Comparison of ENCODE assay signal across 18 mouse cellular contexts in the genomic region with DNA sequence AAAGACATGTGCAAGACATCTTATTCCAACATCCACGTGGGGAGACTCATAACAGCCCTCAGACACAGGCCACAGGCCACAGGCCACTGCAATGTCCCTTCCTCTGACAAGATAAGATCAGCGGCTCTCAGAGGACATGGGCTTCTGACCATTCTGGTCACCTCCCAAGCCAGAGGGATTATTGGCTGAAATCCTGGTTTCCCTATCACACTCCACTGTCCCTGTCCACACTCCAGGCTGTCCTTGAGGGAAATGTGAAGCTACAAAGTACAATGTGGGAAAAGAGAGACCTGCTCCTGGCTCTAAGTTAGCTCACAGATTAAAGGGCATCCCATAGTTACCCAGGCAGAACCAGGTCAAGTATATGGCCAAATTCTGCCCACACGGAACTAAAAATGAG.
A peak's percentile ranks its signal among the peaks of the same experiment; 100 is the strongest.
DNase-seq lines count a peak whose midpoint lies in the region; TF ChIP-seq lines count a peak whose summit lies in the region.
"Had no signal": no experiment of that assay in that cellular context is flagged by ENCODE, and none has a peak within 500 bp of the region (broad histone marks: within the 10 kb centered on the region; RNA-seq: fewer than 3 reads in every experiment).

No protein-coding gene starts in this region.

- H3K4me1 ChIP-seq in cerebellum, adult 2 months (ENCODE audit: control insufficient read depth, insufficient read depth, low read length): peaks cover 30% of the 10 kb centered on the region
- peaks cover 10% of the 10 kb centered on the region for H3K4me1 ChIP-seq in kidney, adult 2 months (ENCODE audit: control insufficient read depth, insufficient read depth, low read length)
- H3K4me1 ChIP-seq: hindbrain, embryonic 12.5 days; intestine, embryonic 15.5 days; midbrain, embryonic 12.5 days; neural tube, embryonic 13.5 days had no signal

- H3K27me3 ChIP-seq in cerebellum, adult 2 months (ENCODE audit: control insufficient read depth, insufficient read depth, low read length): no peaks in the 10 kb centered on the region
- no peaks in the 10 kb centered on the region for H3K27me3 ChIP-seq in kidney, adult 2 months (replicated peaks; ENCODE audit: control insufficient read depth, insufficient read depth, low read length)
- H3K27me3 ChIP-seq: CH12.LX; hindbrain, embryonic 12.5 days; intestine, embryonic 15.5 days; midbrain, embryonic 12.5 days; neural tube, embryonic 13.5 days had no signal

- TF ChIP-seq POLR2A in cerebellum, adult 2 months (IDR thresholded peaks at IDR 0.05; ENCODE audit: borderline replicate concordance, insufficient read depth, low read length): no peak
- no peak for TF ChIP-seq POLR2A in kidney, adult 2 months (IDR thresholded peaks at IDR 0.05; ENCODE audit: low read depth, low read length)

- DNase-seq in cerebellum, adult 2 months: peak; percentile 47 to 56
- no peak for DNase-seq in cerebellum, postnatal 4 days (ENCODE audit: low spot score in 2 of 2)
- peak; percentile 72 for DNase-seq in kidney, adult 2 months
- DNase-seq in kidney, postnatal 4 days: no peak
- DNase-seq in cerebellum, adult 9-11 months: peak; percentile 60
- peak; percentile 39 for DNase-seq in heart, postnatal 4 days
- DNase-seq in spleen, adult 12 weeks (ENCODE audit: low spot score): no peak
- no peak for DNase-seq in ovary, postnatal 10 days (ENCODE audit: low spot score)
- DNase-seq: adrenal gland, adult 8-10 months; gastrocnemius, adult 2 months; right cerebral cortex, postnatal 25 days had no signal

- no peak for TF ChIP-seq CTCF in cerebellum, adult 2 months (IDR thresholded peaks at IDR 0.05; ENCODE audit: borderline replicate concordance, insufficient read depth, low read depth, low read length)
- no peak for TF ChIP-seq CTCF in kidney, adult 2 months (conservative IDR thresholded peaks at IDR 0.05; ENCODE audit: insufficient read depth, insufficient read length, low read depth, low read length)

- H3K36me3 ChIP-seq in kidney, adult 2 months (ENCODE audit: control insufficient read depth, insufficient read depth, low read length): no peaks in the 10 kb centered on the region
- H3K36me3 ChIP-seq: hindbrain, embryonic 12.5 days; intestine, embryonic 15.5 days; midbrain, embryonic 12.5 days; neural tube, embryonic 13.5 days had no signal

- 30% methylated on average over 3 of the region's 3 CpGs for WGBS in cerebellum, adult 2 months
- 50% methylated on average over 3 of the region's 3 CpGs for WGBS in kidney, adult 2 months

- H3K27ac ChIP-seq in cerebellum, adult 2 months (ENCODE audit: insufficient read depth, low read length): peak overlapping the region; percentile 91
- no peak overlapping the region for H3K27ac ChIP-seq in kidney, adult 2 months (ENCODE audit: insufficient read depth, low read depth, low read length)
- H3K27ac ChIP-seq: gastrocnemius, adult 2 months; hindbrain, embryonic 12.5 days; intestine, embryonic 15.5 days; liver, embryonic 14.5 days; midbrain, embryonic 12.5 days; neural tube, embryonic 13.5 days had no signal

- H3K4me3 ChIP-seq in cerebellum, adult 2 months (replicated peaks; ENCODE audit: insufficient read depth, low read depth, low read length): no peak overlapping the region
- H3K4me3 ChIP-seq in kidney, adult 2 months (ENCODE audit: insufficient read depth, low read depth, low read length): no peak overlapping the region
- H3K4me3 ChIP-seq: erythroblast, embryonic 14.5 days; gastrocnemius, adult 2 months; hindbrain, embryonic 12.5 days; intestine, embryonic 15.5 days; midbrain, embryonic 12.5 days; neural tube, embryonic 13.5 days had no signal

Comparison
In these comparisons a context has a peak if more than half of its experiments do, and no peak if none do; other contexts are left out.
1. DNase-seq: peak in cerebellum, adult 2 months (2 of 2), kidney, adult 2 months (single experiment), cerebellum, adult 9-11 months (single experiment) and heart, postnatal 4 days (single experiment); none in cerebellum, postnatal 4 days (0 of 2), kidney, postnatal 4 days (0 of 2), spleen, adult 12 weeks (single experiment) and ovary, postnatal 10 days (single experiment).